Mouse (Mus musculus): Measurements from ENCODE around the gene Nfkb1. TPM values are rescaled to one million over a fixed set of nuclear protein-coding genes. Genes with fewer than 3 reads are reported as not detected.

The Nfkb1 gene
- total and polyA plus RNA-seq, 3 experiments = 271 to 369 (median 346) TPM

DNA sequence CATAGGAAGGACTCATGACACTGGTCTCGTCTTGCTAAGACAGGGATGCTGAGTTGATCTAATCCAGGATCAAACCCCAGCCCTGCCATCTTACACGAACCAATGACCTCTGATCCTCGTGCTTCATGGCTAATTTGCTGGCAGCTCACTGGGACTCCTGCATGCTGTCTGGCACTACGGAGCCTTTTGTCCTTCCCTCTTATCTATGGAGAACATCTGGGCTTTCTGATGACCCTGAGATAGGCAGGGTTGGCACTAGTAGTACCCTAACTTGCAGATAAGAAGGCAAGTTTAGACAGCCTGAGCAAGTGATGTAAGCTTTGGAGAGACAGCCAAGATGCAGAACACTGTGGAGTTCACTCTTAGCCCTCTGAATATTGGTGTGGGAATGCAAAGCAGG is 59.5 kb downstream of the Nfkb1 start:
- Histone ChIP-seq H3K4me2 (ENCODE audit: insufficient read depth, low read depth, poor library complexity, severe bottlenecking) (no peak overlapping the region), H3K9me3 (replicated peaks; ENCODE audit: low read length) (no peaks in the 10 kb centered on the region), H3K27me3 (replicated peaks) (no peaks in the 10 kb centered on the region), H3K36me3 (replicated peaks in 1 of 2; ENCODE audit: control insufficient read depth in 1 of 2, insufficient read depth in 1 of 2, low read length in 1 of 2) (peaks cover 13 to 72% of the 10 kb centered on the region in 2 experiments), H3K27ac (ENCODE audit: insufficient read depth, low read depth) (no peak overlapping the region), H3K4me3 (replicated peaks in 1 of 3; ENCODE audit: low read depth in 2 of 3, low read length in 2 of 3, poor library complexity in 1 of 3) (no peak overlapping the region), H3K9ac (ENCODE audit: insufficient read depth, low read depth) (no peak overlapping the region), H3K79me2 (replicated peaks; ENCODE audit: control insufficient read depth, extremely low read depth, insufficient read depth, poor library complexity, severe bottlenecking) (0 out of 2 replicates have a peak, but pooled peaks cover 2% of the 10 kb centered on the region), H3K4me1 (ENCODE audit: control insufficient read depth in 1 of 2, insufficient read depth in 2 of 2) (peaks cover 44 to 97% of the 10 kb centered on the region in 2 experiments)
- no peak for DNase-seq (ENCODE audit: extremely low read depth)
- TF ChIP-seq RAD21 (IDR thresholded peaks at IDR 0.05; ENCODE audit: low read depth, low read length) = no peak
- no peak for TF ChIP-seq CHD1 (IDR thresholded peaks at IDR 0.05; ENCODE audit: low read depth, low read length)
- TF ChIP-seq EP300 (IDR thresholded peaks at IDR 0.05; ENCODE audit: low read length) = no peak
- no peak for TF ChIP-seq ZKSCAN1 (IDR thresholded peaks at IDR 0.05; ENCODE audit: borderline replicate concordance, low read depth, low read length)
- TF ChIP-seq HCFC1 (IDR thresholded peaks at IDR 0.05; ENCODE audit: low read depth, low read length) = no peak
- TF ChIP-seq JUND (conservative IDR thresholded peaks at IDR 0.05; ENCODE audit: low read depth, low read length) = no peak
- TF ChIP-seq BHLHE40 (IDR thresholded peaks at IDR 0.05; ENCODE audit: low read depth, low read length) = no peak
- no peak for TF ChIP-seq MAX (IDR thresholded peaks at IDR 0.05; ENCODE audit: low read length)
- no peak for TF ChIP-seq PAX5 (IDR thresholded peaks at IDR 0.05; ENCODE audit: low read length)
- no peak for TF ChIP-seq GABPA (IDR thresholded peaks at IDR 0.05; ENCODE audit: insufficient replicate concordance, low read depth, low read length)
- no peak for TF ChIP-seq MYC (IDR thresholded peaks at IDR 0.05; ENCODE audit: low read depth, low read length)
- TF ChIP-seq NRF1 (IDR thresholded peaks at IDR 0.05; ENCODE audit: low read depth, low read length) = no peak
- no peak for TF ChIP-seq JUN (IDR thresholded peaks at IDR 0.05; ENCODE audit: insufficient read depth, low read depth, low read length)
- TF ChIP-seq MEF2A (IDR thresholded peaks at IDR 0.05; ENCODE audit: borderline replicate concordance, low read depth, low read length) = no peak
- dilution Hi-C loops (cut with MboI; ENCODE audit: extremely low pct_ligation_motif_present, extremely low pct_unique_long_range_greater_than_20kb, low sequenced_read_pairs) (no loop called here), in situ Hi-C loops (cut with MboI; ENCODE audit: low pct_ligation_motif_present, low pct_unique_long_range_greater_than_20kb, low sequenced_read_pairs) (loop anchor here (5.0 kb wide), 1 partner anchor 95 kb away; no protein-coding TSS in a partner anchor)

DNA sequence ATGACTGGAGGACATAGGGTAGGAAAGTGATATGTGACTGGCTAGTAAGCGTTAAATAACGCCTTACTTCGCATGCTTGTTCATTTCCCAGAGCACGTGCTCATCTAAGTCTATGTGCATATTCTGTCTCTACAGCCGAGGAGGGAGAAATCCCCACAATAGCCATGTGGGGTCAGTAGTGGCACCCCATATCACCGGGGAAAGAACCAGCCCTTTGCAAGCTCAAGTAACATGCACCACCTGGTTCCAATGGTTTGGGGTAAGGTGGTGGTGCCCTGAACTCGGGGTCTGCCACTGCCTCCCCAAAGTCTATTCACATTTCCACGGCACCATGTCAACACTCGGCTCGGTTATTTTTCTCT is 60.3 kb downstream of the Nfkb1 start:
- dilution Hi-C loops (cut with MboI; ENCODE audit: extremely low pct_ligation_motif_present, extremely low pct_unique_long_range_greater_than_20kb, low sequenced_read_pairs) = no loop called here
- Histone ChIP-seq H3K27me3 (replicated peaks) (no peaks in the 10 kb centered on the region), H3K9me3 (replicated peaks; ENCODE audit: low read length) (no peaks in the 10 kb centered on the region), H3K36me3 (replicated peaks in 1 of 2; ENCODE audit: control insufficient read depth in 1 of 2, insufficient read depth in 1 of 2, low read length in 1 of 2) (peaks cover 18 to 74% of the 10 kb centered on the region in 2 experiments), H3K4me3 (replicated peaks in 1 of 3; ENCODE audit: low read depth in 2 of 3, low read length in 2 of 3, poor library complexity in 1 of 3) (no peak overlapping the region), H3K79me2 (replicated peaks; ENCODE audit: control insufficient read depth, extremely low read depth, insufficient read depth, poor library complexity, severe bottlenecking) (0 out of 2 replicates have a peak, but pooled peaks cover 2% of the 10 kb centered on the region), H3K27ac (ENCODE audit: insufficient read depth, low read depth) (peak overlapping the region; percentile 67), H3K4me1 (ENCODE audit: control insufficient read depth in 1 of 2, insufficient read depth in 2 of 2) (peaks cover 43 to 97% of the 10 kb centered on the region in 2 experiments), H3K4me2 (ENCODE audit: insufficient read depth, low read depth, poor library complexity, severe bottlenecking) (no peak overlapping the region), H3K9ac (ENCODE audit: insufficient read depth, low read depth) (no peak overlapping the region)
- TF ChIP-seq MAX (IDR thresholded peaks at IDR 0.05; ENCODE audit: low read length) (peak; percentile 100), RAD21 (IDR thresholded peaks at IDR 0.05; ENCODE audit: low read depth, low read length) (peak; percentile 97), IRF4 (IDR thresholded peaks at IDR 0.05; ENCODE audit: low read depth, low read length) (peak; percentile 68), CTCF (conservative IDR thresholded peaks at IDR 0.05 in 1 of 2, IDR thresholded peaks at IDR 0.05 in 1 of 2; ENCODE audit: low read depth in 2 of 2, low read length in 2 of 2) (peak; percentile 70 to 96; a peak in 3 of 4 replicates), BHLHE40 (IDR thresholded peaks at IDR 0.05; ENCODE audit: low read depth, low read length) (peak; percentile 96), HCFC1 (IDR thresholded peaks at IDR 0.05; ENCODE audit: low read depth, low read length) (no peak), NRF1 (IDR thresholded peaks at IDR 0.05; ENCODE audit: low read depth, low read length) (peak; percentile 37; the same call in 1 of the 2 replicates), JUND (conservative IDR thresholded peaks at IDR 0.05; ENCODE audit: low read depth, low read length) (0 out of 2 replicates have a peak, but pooled peaks have one; percentile 8), SIN3A (IDR thresholded peaks at IDR 0.05; ENCODE audit: low read length) (0 out of 2 replicates have a peak, but pooled peaks have one; percentile 47), E2F4 (IDR thresholded peaks at IDR 0.05; ENCODE audit: insufficient replicate concordance, low read depth, low read length) (no peak), SMC3 (IDR thresholded peaks at IDR 0.05; ENCODE audit: low read depth, low read length) (peak; percentile 92), ETS1 (conservative IDR thresholded peaks at IDR 0.05; ENCODE audit: low read depth, low read length) (peak; percentile 59; the same call in 1 of the 2 replicates), ZC3H11A (IDR thresholded peaks at IDR 0.05; ENCODE audit: low read depth, low read length) (peak; percentile 51; the same call in 1 of the 2 replicates), NELFE (IDR thresholded peaks at IDR 0.05; ENCODE audit: low read depth, low read length) (0 out of 2 replicates have a peak, but pooled peaks have one; percentile 53), MEF2A (IDR thresholded peaks at IDR 0.05; ENCODE audit: borderline replicate concordance, low read depth, low read length) (peak; percentile 61; the same call in 1 of the 2 replicates), ELF1 (IDR thresholded peaks at IDR 0.05; ENCODE audit: low read depth, low read length) (peak; percentile 36; the same call in 1 of the 2 replicates), USF1 (IDR thresholded peaks at IDR 0.05; ENCODE audit: low read depth, low read length) (peak; percentile 50), PAX5 (IDR thresholded peaks at IDR 0.05; ENCODE audit: low read length) (no peak), KAT2A (IDR thresholded peaks at IDR 0.05; ENCODE audit: insufficient replicate concordance, low read length) (no peak), USF2 (conservative IDR thresholded peaks at IDR 0.05; ENCODE audit: low read depth, low read length) (no peak; the same call in 1 of the 2 replicates), EP300 (IDR thresholded peaks at IDR 0.05; ENCODE audit: low read length) (peak; percentile 51; the same call in 1 of the 2 replicates), MYC (IDR thresholded peaks at IDR 0.05; ENCODE audit: low read depth, low read length) (peak; percentile 99)
- in situ Hi-C loops (cut with MboI; ENCODE audit: low pct_ligation_motif_present, low pct_unique_long_range_greater_than_20kb, low sequenced_read_pairs) = loop anchor here (5.0 kb wide), 1 partner anchor 96 kb away; no protein-coding TSS in a partner anchor
- peak; percentile 88 for DNase-seq (ENCODE audit: extremely low read depth)

All from CH12.LX (cell line).